Mouse (Mus musculus) forebrain, postnatal 0 days (tissue): Measurements from ENCODE around the gene Sumo3. TPM values are rescaled to one million over a fixed set of nuclear protein-coding genes. Genes with fewer than 3 reads are reported as not detected.
A peak's percentile ranks its signal among the peaks of the same experiment; 100 is the strongest.

Source experiments
- ATAC-seq: fragments of 200-750 bp; cut with Nextera tagmentation; 2 replicates; pipeline ENCODE4 v1.8.0; 2017; ENCODE audit warnings: mild to moderate bottlenecking, moderate library complexity
- DNase-seq: peaks from one replicate; pipeline ENCODE4 v3.0.0-alpha.2; 2015
- H3K27ac ChIP-seq: fragments of 300-500 bp; sonication (generic); 2 replicates; pipeline ENCODE4 v1.5.1; 2014; ENCODE audit warnings: low read depth, mild to moderate bottlenecking, antibody characterized with exemption, low read length, moderate library complexity, mixed read lengths
- H3K27me3 ChIP-seq: fragments of 300-500 bp; sonication (generic); 2 replicates; pipeline ENCODE4 v1.6.1; 2014; ENCODE audit warnings: mild to moderate bottlenecking, low read length, mixed read lengths; ENCODE audit not compliant: insufficient read depth
- H3K36me3 ChIP-seq: fragments of 300-500 bp; sonication (generic); 2 replicates; pipeline ENCODE4 v1.6.1; 2014; ENCODE audit warnings: mild to moderate bottlenecking, moderate library complexity; ENCODE audit not compliant: insufficient read depth
- H3K4me1 ChIP-seq: fragments of 300-500 bp; sonication (generic); 2 replicates; pipeline ENCODE4 v1.6.1; 2014; ENCODE audit warnings: antibody characterized with exemption; ENCODE audit not compliant: insufficient read depth
- H3K4me2 ChIP-seq: fragments of 300-500 bp; sonication (generic); 2 replicates; pipeline ENCODE4 v1.6.1; 2014; ENCODE audit warnings: low read depth, mild to moderate bottlenecking, moderate library complexity
- H3K4me3 ChIP-seq: fragments of 300-500 bp; sonication (generic); 2 replicates; pipeline ENCODE4 v1.5.1; 2014; ENCODE audit warnings: low read depth, low read length, mixed read lengths
- H3K9ac ChIP-seq: fragments of 300-500 bp; sonication (generic); 2 replicates; pipeline ENCODE4 v1.6.1; 2014; ENCODE audit warnings: mild to moderate bottlenecking
- H3K9me3 ChIP-seq: fragments of 300-500 bp; sonication (generic); 2 replicates; pipeline ENCODE4 v1.6.1; 2016; ENCODE audit warnings: low read length
- CTCF ChIP-seq: sonication (generic); IDR thresholded peaks from 2 replicates; pipeline ENCODE4 v1.5.1; 2016; ENCODE audit warnings: antibody characterized with exemption, control low read depth, low read depth
- WGBS: fragments of 180-500 bp; shearing (Covaris S2); extraction: QIAGEN DNeasy Blood & Tissue Kit; methylation state at CpG from one replicate; pipeline ENCODE4 v1.1.7; 2014; 5-methylcytosine and 5-hydroxymethylcytosine counted together
- polyA plus RNA-seq: library from polyadenylated mRNA; unstranded; fragments of >200 nt; fragmentation: Nextera tagmentation; extraction: Ambion mirVana; gene quantifications from 2 replicates; pipeline ENCODE4 v1.2.1, GENCODE M21; 2015
- total RNA-seq: library from RNA; depleted of rRNA; stranded (reverse); fragments of >200 nt; gene quantifications from 2 replicates; pipeline ENCODE4 v1.2.3, GENCODE M21; 2014

Gene Sumo3
- total and polyA plus RNA-seq, 2 experiments from 2014 or later, result 270 to 381 TPM

DNA sequence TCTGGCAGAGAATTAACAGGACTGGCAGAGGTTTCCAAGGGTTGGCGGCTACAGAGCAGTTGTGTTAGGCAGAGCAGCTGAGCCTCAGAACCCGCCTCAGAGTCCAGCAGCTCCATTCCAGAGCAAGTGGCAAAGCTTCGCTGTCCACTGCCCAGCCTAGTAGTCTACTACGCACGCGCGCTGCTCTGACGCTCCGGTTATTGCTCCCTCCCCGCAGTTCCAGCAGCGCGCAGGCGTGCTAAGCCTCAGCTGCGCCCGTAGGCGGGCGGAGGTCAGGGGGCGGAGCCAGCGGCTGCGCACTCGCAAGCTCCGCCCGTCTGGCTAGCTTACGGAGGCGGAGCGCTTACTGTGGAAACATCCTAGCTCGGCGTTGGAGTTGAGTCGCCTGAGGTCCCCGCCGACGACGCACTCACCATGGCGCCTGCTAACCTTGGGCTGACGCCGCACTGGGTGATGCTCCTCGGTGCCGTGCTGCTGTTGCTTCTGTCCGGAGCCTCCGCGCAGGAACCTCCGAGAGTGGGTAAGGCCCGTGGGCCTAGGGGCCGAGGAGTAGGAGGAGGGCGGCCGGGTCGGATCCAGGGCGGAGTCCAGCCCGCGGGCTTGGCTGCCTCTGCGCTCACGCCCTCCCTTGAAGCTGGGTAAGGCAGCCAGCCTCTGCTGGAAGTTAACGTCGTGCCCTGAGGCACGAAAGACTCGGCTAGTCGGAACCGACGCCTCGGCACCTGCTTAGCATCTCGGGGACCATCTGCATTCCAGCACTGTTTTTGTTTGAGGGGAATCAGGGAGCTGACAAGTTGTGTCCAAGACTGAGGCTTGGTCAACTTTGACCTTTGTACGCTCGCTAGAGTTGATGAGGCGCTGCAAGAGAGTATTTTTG, 24.3 kb upstream of the Sumo3 start, which contains the start of gene Pttg1ip:
Gene Pttg1ip (plus strand): TSS at position 313 of the 877 bp plus-strand sequence.
- peaks cover 14% of the 10 kb centered on the region for H3K4me1 ChIP-seq
- TF ChIP-seq CTCF, result no peak
- peak within 1 kb of the TSS; percentile 87 for H3K27ac ChIP-seq
- peak within 1 kb of the TSS; percentile 72 for H3K4me3 ChIP-seq
- H3K27me3 ChIP-seq, result no peaks in the 10 kb centered on the region
- under 1% methylated on average over 64 of the region's 64 CpGs for WGBS
- peak within 1 kb of the TSS; percentile 85 for H3K9ac ChIP-seq
- H3K9me3 ChIP-seq, result no peaks in the 10 kb centered on the region
- ATAC-seq (peak; percentile 99), DNase-seq (peak; percentile 99)
- no peaks in the 10 kb centered on the region for H3K36me3 ChIP-seq
- H3K4me2 ChIP-seq, result peak within 1 kb of the TSS; percentile 79

DNA sequence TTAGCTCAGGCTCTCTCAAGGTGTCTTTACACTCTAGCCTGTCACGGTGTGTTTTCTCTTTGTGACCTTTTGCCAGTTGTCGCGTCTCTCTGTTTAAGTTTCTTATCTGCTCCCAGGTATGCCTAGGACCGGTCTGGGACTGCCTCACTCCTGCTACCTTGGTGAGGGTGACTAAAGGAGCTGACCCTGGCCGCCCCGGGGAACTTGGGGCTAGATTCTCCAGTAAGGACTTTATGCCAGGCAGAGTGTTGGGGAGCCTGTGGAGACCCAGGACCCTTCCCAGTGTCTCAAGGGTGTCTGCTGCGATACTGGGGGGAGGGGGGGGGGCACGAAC, 23.6 kb upstream of the Sumo3 start:
- H3K4me1 ChIP-seq, result peaks cover 14% of the 10 kb centered on the region
- 7% methylated on average over 8 of the region's 8 CpGs for WGBS
- peak overlapping the region; percentile 72 for H3K4me3 ChIP-seq
- H3K27me3 ChIP-seq, result no peaks in the 10 kb centered on the region
- H3K27ac ChIP-seq, result no peak overlapping the region
- DNase-seq (no peak), ATAC-seq (no peak)
- H3K9ac ChIP-seq, result peak overlapping the region; percentile 85
- no peaks in the 10 kb centered on the region for H3K9me3 ChIP-seq
- peak overlapping the region; percentile 79 for H3K4me2 ChIP-seq
- no peaks in the 10 kb centered on the region for H3K36me3 ChIP-seq
- no peak for TF ChIP-seq CTCF

DNA sequence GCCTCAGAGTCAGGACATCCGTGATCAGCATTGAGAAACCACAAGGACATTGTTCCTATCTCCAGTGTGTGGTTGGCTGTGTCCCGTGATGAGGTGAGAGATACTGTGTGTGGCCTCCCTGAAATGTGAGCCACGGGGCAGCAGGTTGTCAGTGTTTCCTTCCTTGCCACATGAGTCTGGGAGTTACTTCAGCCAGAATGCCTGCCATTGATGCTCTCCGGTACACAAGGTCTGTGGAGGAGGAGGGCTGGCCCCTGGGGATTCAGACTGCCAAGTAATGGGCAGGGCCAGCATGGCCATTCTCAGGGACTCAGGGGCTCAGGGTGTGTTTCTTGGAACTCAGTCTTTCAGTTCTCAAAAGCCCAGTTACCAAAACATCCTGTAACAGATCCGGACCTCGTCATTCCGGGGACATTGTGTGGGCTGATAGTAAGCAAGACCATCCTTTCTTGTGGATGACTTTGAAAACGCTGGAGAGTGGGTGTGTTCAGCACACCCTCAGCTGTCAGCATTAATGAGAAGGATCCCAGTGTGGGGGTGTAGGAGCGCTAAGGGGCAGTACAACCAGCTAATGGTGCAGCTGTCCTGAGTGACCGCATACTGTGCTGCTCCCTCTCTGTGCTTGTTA, 22.0 kb upstream of the Sumo3 start:
- H3K4me1 ChIP-seq, result peaks cover 14% of the 10 kb centered on the region
- no peak overlapping the region for H3K4me2 ChIP-seq
- H3K27ac ChIP-seq, result no peak overlapping the region
- no peak overlapping the region for H3K9ac ChIP-seq
- DNase-seq (no peak), ATAC-seq (no peak)
- no peaks in the 10 kb centered on the region for H3K27me3 ChIP-seq
- peaks cover 9% of the 10 kb centered on the region; the same call in 1 of the 2 replicates for H3K36me3 ChIP-seq
- 82% methylated on average over 10 of the region's 10 CpGs for WGBS
- TF ChIP-seq CTCF, result no peak
- H3K9me3 ChIP-seq, result no peaks in the 10 kb centered on the region
- no peak overlapping the region for H3K4me3 ChIP-seq

DNA sequence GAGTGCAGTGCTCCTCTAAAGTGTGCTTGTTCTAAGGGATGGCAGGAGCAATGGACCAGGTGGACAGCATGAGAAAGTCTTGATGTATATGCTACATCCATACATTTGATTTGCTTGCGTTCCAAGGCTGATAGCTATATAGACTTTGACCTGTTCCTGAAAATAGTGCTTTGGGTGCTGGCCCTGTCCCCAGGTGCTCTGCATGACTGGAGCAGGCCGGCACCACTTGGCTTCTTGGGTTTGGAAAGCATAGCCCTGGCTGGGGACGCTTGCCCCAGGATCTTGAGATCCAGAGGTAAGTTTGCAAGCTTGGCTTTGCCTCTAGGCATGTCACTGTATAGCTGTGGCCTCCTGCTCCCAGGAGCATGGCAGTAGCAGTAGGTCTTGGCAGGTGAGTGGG, 19.3 kb upstream of the Sumo3 start:
- no peak for DNase-seq
- H3K36me3 ChIP-seq, result peaks cover 29% of the 10 kb centered on the region
- no peak overlapping the region for H3K4me3 ChIP-seq
- 93% methylated on average over 3 of the region's 3 CpGs for WGBS
- H3K4me2 ChIP-seq, result no peak overlapping the region
- H3K9me3 ChIP-seq, result no peaks in the 10 kb centered on the region
- no peak overlapping the region for H3K27ac ChIP-seq
- H3K27me3 ChIP-seq, result no peaks in the 10 kb centered on the region
- no peak overlapping the region for H3K9ac ChIP-seq
- no peak for ATAC-seq
- H3K4me1 ChIP-seq, result peaks cover 14% of the 10 kb centered on the region
- no peak for TF ChIP-seq CTCF

- H3K27me3 ChIP-seq, result no peaks in the 10 kb centered on the region
- H3K9me3 ChIP-seq, result no peaks in the 10 kb centered on the region
- no peak overlapping the region for H3K4me2 ChIP-seq
- DNase-seq (no peak), ATAC-seq (no peak)
- peaks cover 32% of the 10 kb centered on the region for H3K36me3 ChIP-seq
- 94% methylated on average over 6 of the region's 6 CpGs for WGBS
- peaks cover 14% of the 10 kb centered on the region for H3K4me1 ChIP-seq
- H3K27ac ChIP-seq, result no peak overlapping the region
- no peak overlapping the region for H3K4me3 ChIP-seq
- H3K9ac ChIP-seq, result no peak overlapping the region
- TF ChIP-seq CTCF, result no peak
Observed at GRCm38 (mm10) chr10:77587091-77587775, 18.7 kb upstream of the Sumo3 start.

DNA sequence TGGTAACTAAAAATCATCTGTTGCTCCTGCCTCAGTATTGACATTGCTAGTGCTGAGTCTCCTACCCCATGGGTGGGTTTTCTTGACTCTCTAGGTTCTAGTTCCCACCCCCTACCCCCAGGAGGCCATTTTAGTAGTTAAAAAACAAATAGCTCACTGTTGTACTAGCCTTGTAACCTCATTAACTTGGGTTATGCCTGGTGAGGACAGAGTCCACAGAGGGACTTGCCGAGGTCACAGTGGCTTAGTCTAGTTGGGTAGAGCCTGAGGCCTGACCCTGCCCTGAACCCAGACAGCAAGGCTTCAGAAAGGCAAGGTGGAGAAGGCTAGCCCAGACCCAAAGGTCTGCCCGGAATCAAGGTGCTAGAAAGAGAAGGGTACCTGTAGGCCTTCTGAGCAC, 17.9 kb upstream of the Sumo3 start:
- Histone ChIP-seq H3K4me1 (peaks cover 7% of the 10 kb centered on the region), H3K27ac (no peak overlapping the region), H3K9me3 (no peaks in the 10 kb centered on the region), H3K4me2 (no peak overlapping the region), H3K36me3 (peaks cover 40% of the 10 kb centered on the region), H3K9ac (no peak overlapping the region), H3K27me3 (no peaks in the 10 kb centered on the region), H3K4me3 (no peak overlapping the region)
- ATAC-seq (no peak), DNase-seq (no peak)
- WGBS, result 88% methylated on average over 2 of the region's 2 CpGs
- no peak for TF ChIP-seq CTCF
